Mouse (Mus musculus) MEL (cell line): ENCODE data around the gene Acss2. TPM values are rescaled to one million over a fixed set of nuclear protein-coding genes. Genes with fewer than 3 reads are reported as not detected.

Source experiments
- DNase-seq: peaks from one replicate; pipeline ENCODE4 v3.0.0; 2011; ENCODE audit warnings: low read depth, low spot score
- H3K27ac ChIP-seq: 2 replicates; pipeline ENCODE4 v1.5.1; 2012; ENCODE audit warnings: low read depth, mild to moderate bottlenecking, control low read depth, low read length, moderate library complexity; ENCODE audit not compliant: control insufficient read depth
- H3K27me3 ChIP-seq, 2 experiments: fragments of 150-350 bp in 1 of 2; sonication (generic) in 1 of 2; 2 replicates each; pipeline ENCODE4 v1.6.1; 2012; ENCODE audit warnings: low read length in 2 of 2, mild to moderate bottlenecking in 2 of 2, improper control_type of control experiment in 1 of 2, moderate library complexity in 1 of 2; ENCODE audit not compliant: insufficient read depth in 2 of 2, control insufficient read depth in 1 of 2
- H3K36me3 ChIP-seq, 2 experiments: 2 replicates each; pipeline ENCODE4 v1.6.1; 2012 to 2014; ENCODE audit warnings: low read length in 2 of 2, improper control_type of control experiment in 1 of 2, inconsistent platforms in 1 of 2, mild to moderate bottlenecking in 1 of 2; ENCODE audit not compliant: insufficient read depth in 2 of 2, control insufficient read depth in 1 of 2
- H3K4me1 ChIP-seq, 2 experiments: fragments of 150-350 bp in 1 of 2; sonication (generic) in 1 of 2; 2 replicates each; pipeline ENCODE4 v1.6.1; 2012; ENCODE audit warnings: low read length in 2 of 2, improper control_type of control experiment in 1 of 2, mild to moderate bottlenecking in 1 of 2; ENCODE audit not compliant: insufficient read depth in 2 of 2, control insufficient read depth in 1 of 2
- H3K4me3 ChIP-seq, 2 experiments: fragments of 150-350 bp in 1 of 2; sonication (generic) in 1 of 2; 2 replicates each; pipeline ENCODE4 v1.5.1; 2012; ENCODE audit warnings: low read depth in 2 of 2, low read length in 2 of 2, mild to moderate bottlenecking in 2 of 2, moderate library complexity in 2 of 2, control low read depth in 1 of 2, improper control_type of control experiment in 1 of 2; ENCODE audit not compliant: control insufficient read depth in 1 of 2, insufficient read depth in 1 of 2
- H3K79me2 ChIP-seq: 2 replicates; pipeline ENCODE4 v1.6.1; 2012; ENCODE audit warnings: mild to moderate bottlenecking, low read length, moderate library complexity; ENCODE audit not compliant: control insufficient read depth, poor library complexity, insufficient read depth
- H3K9ac ChIP-seq: 2 replicates; pipeline ENCODE4 v1.6.1; 2012; ENCODE audit warnings: low read depth, mild to moderate bottlenecking, control low read depth, low read length, moderate library complexity; ENCODE audit not compliant: control insufficient read depth, poor library complexity, severe bottlenecking
- H3K9me3 ChIP-seq: fragments of 150-350 bp; sonication (generic); replicated peaks from 2 replicates; pipeline ENCODE4 v1.6.1; 2012; ENCODE audit warnings: mild to moderate bottlenecking, low read length, improper control_type of control experiment, moderate library complexity; ENCODE audit not compliant: insufficient read depth
- BHLHE40 ChIP-seq: IDR thresholded peaks from 2 replicates; pipeline ENCODE4 v1.6.1; 2012; ENCODE audit warnings: low read depth, mild to moderate bottlenecking, inconsistent platforms, low read length, improper control_type of control experiment, borderline replicate concordance
- CHD1 ChIP-seq: IDR thresholded peaks from 2 replicates; pipeline ENCODE4 v1.6.1; 2012; ENCODE audit warnings: low read depth, mild to moderate bottlenecking, inconsistent platforms, low read length, improper control_type of control experiment
- JUND ChIP-seq: IDR thresholded peaks from 2 replicates; pipeline ENCODE4 v1.6.1; 2011; ENCODE audit warnings: low read depth, mild to moderate bottlenecking, improper control_type of control experiment, low read length
- MAX ChIP-seq: IDR thresholded peaks from 2 replicates; pipeline ENCODE4 v1.6.1; 2011; ENCODE audit warnings: low read length, improper control_type of control experiment
- MAZ ChIP-seq: IDR thresholded peaks from 2 replicates; pipeline ENCODE4 v1.6.1; 2012; ENCODE audit warnings: low read depth, mild to moderate bottlenecking, inconsistent platforms, low read length, improper control_type of control experiment
- MXI1 ChIP-seq: IDR thresholded peaks from 2 replicates; pipeline ENCODE4 v1.6.1; 2011; ENCODE audit warnings: mild to moderate bottlenecking, low read depth, low read length, improper control_type of control experiment
- NELFE ChIP-seq: IDR thresholded peaks from 2 replicates; pipeline ENCODE4 v1.6.1; 2011; ENCODE audit warnings: low read depth, low read length, improper control_type of control experiment
- POLR2A ChIP-seq, 2 experiments: IDR thresholded peaks; 2 replicates each; pipeline ENCODE4 v1.6.1; 2011 to 2012; ENCODE audit warnings: low read length in 2 of 2, mild to moderate bottlenecking in 2 of 2, control low read depth in 1 of 2, improper control_type of control experiment in 1 of 2, low read depth in 1 of 2, moderate library complexity in 1 of 2; ENCODE audit not compliant: control insufficient read depth in 1 of 2, insufficient read depth in 1 of 2, poor library complexity in 1 of 2
- POLR2AphosphoS5 ChIP-seq: IDR thresholded peaks from 2 replicates; pipeline ENCODE4 v1.6.1; 2012; ENCODE audit warnings: low read depth, borderline replicate concordance, mild to moderate bottlenecking, inconsistent platforms, low read length, moderate library complexity, mixed read lengths
- SIN3A ChIP-seq: IDR thresholded peaks from 2 replicates; pipeline ENCODE4 v1.6.1; 2012; ENCODE audit warnings: low read length, improper control_type of control experiment, inconsistent platforms
- SMC3 ChIP-seq: IDR thresholded peaks from 2 replicates; pipeline ENCODE4 v1.6.1; 2011; ENCODE audit warnings: low read depth, low read length, improper control_type of control experiment
- TBP ChIP-seq: IDR thresholded peaks from 2 replicates; pipeline ENCODE4 v1.8.0; 2011; ENCODE audit warnings: low read depth, low read length, improper control_type of control experiment
- UBTF ChIP-seq: IDR thresholded peaks from 2 replicates; pipeline ENCODE4 v1.6.1; 2012; ENCODE audit warnings: low read depth, mild to moderate bottlenecking, inconsistent platforms, low read length, improper control_type of control experiment, moderate library complexity, borderline replicate concordance; ENCODE audit not compliant: insufficient read depth
- ZNF384 ChIP-seq: IDR thresholded peaks from 2 replicates; pipeline ENCODE4 v1.6.1; 2012; ENCODE audit warnings: low read depth, mild to moderate bottlenecking, inconsistent platforms, low read length, improper control_type of control experiment
- polyA plus RNA-seq, 2 experiments: library from polyadenylated mRNA; stranded (reverse) in 1 of 2; unstranded in 1 of 2; fragments of >175 nt in 1 of 2; fragments of >200 nt in 1 of 2; gene quantifications; 2 replicates each; pipeline versions ENCODE4 v1.2.1 to v1.2.4; 2012; ENCODE audit warnings: low replicate concordance in 2 of 2, low read depth in 1 of 2; ENCODE audit not compliant: insufficient read length in 2 of 2, insufficient read depth in 1 of 2, missing spikeins in 1 of 2
- total RNA-seq: library from RNA; depleted of rRNA; stranded (reverse); fragments of 300-350 nt; gene quantifications from 2 replicates; pipeline ENCODE4 v1.2.3, GENCODE M21; 2012

Acss2 gene
- total and polyA plus RNA-seq, 3 experiments: 2.9 to 11.0 TPM; not detected in 1

- Histone ChIP-seq H3K9me3 (no peaks in the 10 kb centered on the region), H3K9ac (no peak overlapping the region), H3K36me3 (no peaks in the 10 kb centered on the region), H3K27ac (no peak overlapping the region), H3K4me3 (no peak overlapping the region), H3K79me2 (no peaks in the 10 kb centered on the region), H3K27me3 (no peaks in the 10 kb centered on the region), H3K4me1 (peaks cover 0 to 8% of the 10 kb centered on the region in 2 experiments; a peak in 2 of 4 replicates)
- TF ChIP-seq POLR2AphosphoS5: no peak
- TF ChIP-seq UBTF: no peak
- TF ChIP-seq SIN3A: no peak
- no peak for TF ChIP-seq CHD1
- no peak for DNase-seq
Observed at GRCm38 (mm10) chr2:155611834-155612550, 94.2 kb downstream of the Acss2 start.

- peaks cover 0 to 10% of the 10 kb centered on the region in 2 experiments; a peak in 2 of 4 replicates for H3K4me1 ChIP-seq
- H3K9ac ChIP-seq: peak overlapping the region; percentile 47
- no peaks in the 10 kb centered on the region for H3K27me3 ChIP-seq
- TF ChIP-seq POLR2A (IDR thresholded peaks at IDR 0.05; ENCODE audit: control insufficient read depth in 1 of 2, insufficient read depth in 1 of 2, low read depth in 1 of 2, low read length in 2 of 2, poor library complexity in 1 of 2) (peak in 1 of 2 experiments; percentile 58; a peak in 2 of 4 replicates), ZNF384 (no peak), NELFE (peak; percentile 31; the same call in 1 of the 2 replicates), MXI1 (peak; percentile 51; the same call in 1 of the 2 replicates), SIN3A (peak; percentile 28; the same call in 1 of the 2 replicates), SMC3 (peak; percentile 10; the same call in 1 of the 2 replicates), MAZ (no peak), JUND (no peak), TBP (0 out of 2 replicates have a peak, but pooled peaks have one; percentile 35), BHLHE40 (peak; percentile 79; the same call in 1 of the 2 replicates), MAX (peak; percentile 46), POLR2AphosphoS5 (peak; percentile 69)
- no peak overlapping the region for H3K27ac ChIP-seq
- DNase-seq: peak; percentile 95
- H3K4me3 ChIP-seq: peak overlapping the region; percentile 27 to 74
- no peaks in the 10 kb centered on the region for H3K79me2 ChIP-seq
- H3K36me3 ChIP-seq: no peaks in the 10 kb centered on the region
- no peaks in the 10 kb centered on the region for H3K9me3 ChIP-seq
Observed at GRCm38 (mm10) chr2:155613326-155613755, 95.6 kb downstream of the Acss2 start.
